Mouse (Mus musculus): ENCODE data around the gene Slc27a3. TPM values are rescaled to one million over a fixed set of nuclear protein-coding genes. Genes with fewer than 3 reads are reported as not detected.
"Not testable (repeated sequence)": the region's sequence is repeated elsewhere in the genome, so short reads cannot be mapped to it uniquely, and the experiment has no call there.

Slc27a3 gene
- total RNA-seq, 2 experiments from 2014 or later = 15.2 to 19.1 TPM

DNA sequence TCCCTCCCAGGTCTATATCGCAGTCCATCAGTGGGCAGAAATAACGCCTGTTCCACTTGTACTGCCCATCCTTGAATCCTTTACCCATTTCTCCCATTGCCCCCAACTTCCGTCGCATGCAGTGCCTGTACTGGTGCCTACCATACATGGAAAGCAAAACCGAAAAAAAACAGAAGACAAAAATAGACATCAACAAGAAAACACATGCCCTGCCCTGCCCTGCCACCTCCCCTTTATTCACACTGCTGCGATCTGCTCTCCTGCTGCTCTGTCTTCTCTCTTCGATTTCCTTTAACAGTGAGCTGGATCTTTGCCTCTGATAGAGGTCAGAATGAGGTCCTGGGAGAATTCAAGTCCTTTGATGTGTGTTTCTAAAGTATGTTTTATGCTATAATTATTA, 31.8 kb downstream of the Slc27a3 start:
- DNase-seq (ENCODE audit: low spot score in 2 of 2) = no peak

DNA sequence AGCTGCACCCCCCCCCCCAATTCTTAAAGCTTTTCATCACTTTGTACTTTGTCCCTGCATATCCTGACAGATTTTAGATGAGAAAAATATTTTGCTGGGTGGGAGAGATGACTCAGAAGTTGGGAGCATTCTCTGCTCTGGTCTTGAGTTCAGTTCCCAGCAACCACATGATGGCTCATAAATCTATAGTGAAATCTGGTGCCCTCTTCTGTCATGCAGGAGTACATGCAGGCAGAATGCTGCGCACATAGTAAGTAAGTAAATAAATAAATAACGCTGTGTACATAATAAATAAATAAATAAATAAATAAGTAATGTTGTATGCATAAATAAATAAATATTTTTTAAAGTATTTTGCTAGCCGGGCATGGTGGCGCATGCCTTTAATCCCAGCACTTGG, 41.9 kb downstream of the Slc27a3 start:
- no peak for DNase-seq (ENCODE audit: low spot score in 2 of 2)

DNA sequence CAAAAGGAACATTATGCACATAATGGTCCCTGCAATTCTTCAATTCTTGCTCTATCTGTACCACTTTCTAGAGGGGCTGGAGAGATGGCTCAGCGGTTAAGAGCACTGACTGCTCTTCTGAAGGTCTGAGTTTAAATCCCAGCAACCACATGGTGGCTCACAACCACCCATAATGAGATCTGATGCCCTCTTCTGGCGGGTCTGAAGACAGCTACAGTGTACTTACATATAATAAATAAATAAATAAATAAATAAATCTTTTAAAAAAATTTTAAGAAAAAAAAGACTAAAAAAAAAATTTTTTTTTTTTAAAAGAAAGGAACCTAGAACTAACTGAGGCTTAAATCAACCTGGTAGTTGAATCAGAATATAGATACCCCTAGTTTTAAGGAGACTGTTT, 46.9 kb downstream of the Slc27a3 start:
- DNase-seq (ENCODE audit: low spot score in 2 of 2) = not testable (repeated sequence)

DNA sequence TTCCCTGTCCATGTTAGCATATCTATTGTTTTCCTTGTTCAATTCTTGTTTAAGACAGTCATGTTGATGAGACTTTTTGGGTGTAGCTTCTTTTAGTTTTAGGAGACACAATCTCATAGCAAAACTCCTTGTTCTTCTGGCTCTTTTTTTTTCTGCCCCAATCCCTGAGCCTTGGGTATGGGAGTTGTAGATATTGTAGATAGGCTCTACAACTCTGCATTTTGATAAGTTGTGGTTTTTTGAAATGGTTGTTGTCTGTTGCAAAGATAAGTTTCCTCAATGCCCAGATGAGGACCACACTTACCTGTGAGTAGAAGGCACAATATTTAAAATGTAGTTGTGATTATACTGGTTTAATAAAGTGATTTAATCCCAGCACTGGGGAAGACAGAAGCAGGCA, 49.6 kb downstream of the Slc27a3 start:
- no peak for DNase-seq (ENCODE audit: low spot score in 2 of 2)

DNA sequence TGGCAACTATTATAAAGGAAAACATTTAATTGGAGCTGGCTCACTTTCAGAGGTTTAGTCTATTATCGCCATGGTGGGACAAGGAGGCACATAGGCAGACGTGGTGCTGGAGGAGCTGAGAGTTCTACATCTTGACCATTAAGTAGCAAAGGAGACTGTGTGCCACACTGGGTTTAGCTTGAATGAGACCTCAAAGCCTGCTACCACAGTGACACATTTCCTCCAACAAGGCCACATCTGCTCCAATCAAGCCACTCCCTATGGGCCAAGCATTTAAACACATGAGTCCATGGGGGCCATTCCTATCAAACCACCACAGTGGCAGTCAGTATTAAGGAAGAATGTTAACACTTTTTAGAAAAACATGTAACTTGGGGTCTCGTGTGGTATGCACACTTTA, 51.5 kb downstream of the Slc27a3 start:
- no peak for DNase-seq (ENCODE audit: low spot score in 2 of 2)

DNA sequence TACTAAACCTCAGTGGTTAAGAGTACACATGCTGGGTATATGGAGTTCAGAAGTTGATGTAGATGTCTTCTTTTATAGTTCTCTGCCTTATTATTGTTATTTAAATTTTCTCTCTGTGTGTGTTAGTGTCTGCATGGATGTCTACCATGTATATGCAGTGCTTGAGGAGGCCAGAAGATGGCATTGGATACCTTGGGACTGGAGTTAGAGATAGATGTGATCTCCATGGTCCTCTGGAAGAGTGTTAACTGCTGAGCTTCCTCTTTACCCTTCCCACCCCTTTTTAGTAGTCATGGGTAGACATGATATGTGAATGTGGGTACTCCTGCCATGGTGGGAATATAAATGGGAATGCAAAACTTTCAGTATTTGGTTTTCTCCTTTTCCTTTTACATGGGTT, 54.2 kb downstream of the Slc27a3 start:
- DNase-seq (ENCODE audit: low spot score in 2 of 2) = no peak

Other genes with a start within 250 kb of the Slc27a3 start
- 100 to 1,000 TPM; 697 to 821 TPM for gene Rps27, start 176.3 kb downstream of the Slc27a3 start, total RNA-seq (2021)
- gene Rab13, start 176.2 kb downstream of the Slc27a3 start, total RNA-seq (2021) = 10 to 100 TPM in 1 of 2 experiments, 1 to 10 TPM in 1; 8.1 to 10.9 TPM
- gene Jtb, start 158.3 kb downstream of the Slc27a3 start, total RNA-seq (2021) = 10 to 100 TPM; 44.7 to 46.4 TPM
- gene Creb3l4, start 146.4 kb downstream of the Slc27a3 start, total RNA-seq (2021) = not detected
- 10 to 100 TPM; 48.8 to 53.3 TPM for gene Slc39a1, start 141.8 kb downstream of the Slc27a3 start, total RNA-seq (2021)
- gene Crtc2, start 135.8 kb downstream of the Slc27a3 start, total RNA-seq (2021) = 10 to 100 TPM; 32.4 to 33.6 TPM
- 10 to 100 TPM; 22.4 to 24.4 TPM for gene Dennd4b, start 124.8 kb downstream of the Slc27a3 start, total RNA-seq (2021)
- gene Gatad2b, start 96.8 kb downstream of the Slc27a3 start, total RNA-seq (2021) = 10 to 100 TPM; 92.7 to 96.5 TPM
- gene Ints3, start 43.7 kb upstream of the Slc27a3 start, total RNA-seq (2021) = 10 to 100 TPM; 60.5 to 67.0 TPM
- gene Npr1, start 75.9 kb upstream of the Slc27a3 start, total RNA-seq (2021) = 1 to 10 TPM; 4.2 to 6.5 TPM
- gene Ilf2, start 86.2 kb upstream of the Slc27a3 start, total RNA-seq (2021) = 10 to 100 TPM; 86.0 to 87.9 TPM
- 10 to 100 TPM; 47.0 to 51.7 TPM for gene Snapin, start 101.1 kb upstream of the Slc27a3 start, total RNA-seq (2021)
- 100 to 1,000 TPM; 164 to 166 TPM for gene Chtop, start 119.6 kb upstream of the Slc27a3 start, total RNA-seq (2021)
- 10 to 100 TPM; 91.9 to 92.5 TPM for gene S100a1, start 124.5 kb upstream of the Slc27a3 start, total RNA-seq (2021)
- gene S100a13, start 124.5 kb upstream of the Slc27a3 start, total RNA-seq (2021) = 10 to 100 TPM; 27.1 to 29.7 TPM
- under 1 TPM; 0.60 to 0.74 TPM for gene S100a14, start 136.9 kb upstream of the Slc27a3 start, total RNA-seq (2021)
- gene S100a16, start 147.3 kb upstream of the Slc27a3 start, total RNA-seq (2021) = 100 to 1,000 TPM in 1 of 2 experiments, 10 to 100 TPM in 1; 97.9 to 107 TPM
- 1 to 10 TPM; 2.3 to 3.0 TPM for gene S100a3, start 170.6 kb upstream of the Slc27a3 start, total RNA-seq (2021)
- gene S100a2, start 200.3 kb upstream of the Slc27a3 start, total RNA-seq (2021) = not detected
- gene Gm42674, start 212.0 kb upstream of the Slc27a3 start, total RNA-seq (2021) = not detected
- gene S100a4, start 213.8 kb upstream of the Slc27a3 start, total RNA-seq (2021) = 1 to 10 TPM; 7.3 to 9.1 TPM
- not detected for gene S100a5, start 218.6 kb upstream of the Slc27a3 start, total RNA-seq (2021)
- 10 to 100 TPM; 26.3 to 30.1 TPM for gene S100a6, start 222.9 kb upstream of the Slc27a3 start, total RNA-seq (2021)

Data from layer of hippocampus, postnatal 14 days (tissue).